Mouse (Mus musculus): ENCODE data around the gene D8Ertd738e.
"Not testable (repeated sequence)": the region's sequence is repeated elsewhere in the genome, so short reads cannot be mapped to it uniquely, and the experiment has no call there.

Gene D8Ertd738e

DNA sequence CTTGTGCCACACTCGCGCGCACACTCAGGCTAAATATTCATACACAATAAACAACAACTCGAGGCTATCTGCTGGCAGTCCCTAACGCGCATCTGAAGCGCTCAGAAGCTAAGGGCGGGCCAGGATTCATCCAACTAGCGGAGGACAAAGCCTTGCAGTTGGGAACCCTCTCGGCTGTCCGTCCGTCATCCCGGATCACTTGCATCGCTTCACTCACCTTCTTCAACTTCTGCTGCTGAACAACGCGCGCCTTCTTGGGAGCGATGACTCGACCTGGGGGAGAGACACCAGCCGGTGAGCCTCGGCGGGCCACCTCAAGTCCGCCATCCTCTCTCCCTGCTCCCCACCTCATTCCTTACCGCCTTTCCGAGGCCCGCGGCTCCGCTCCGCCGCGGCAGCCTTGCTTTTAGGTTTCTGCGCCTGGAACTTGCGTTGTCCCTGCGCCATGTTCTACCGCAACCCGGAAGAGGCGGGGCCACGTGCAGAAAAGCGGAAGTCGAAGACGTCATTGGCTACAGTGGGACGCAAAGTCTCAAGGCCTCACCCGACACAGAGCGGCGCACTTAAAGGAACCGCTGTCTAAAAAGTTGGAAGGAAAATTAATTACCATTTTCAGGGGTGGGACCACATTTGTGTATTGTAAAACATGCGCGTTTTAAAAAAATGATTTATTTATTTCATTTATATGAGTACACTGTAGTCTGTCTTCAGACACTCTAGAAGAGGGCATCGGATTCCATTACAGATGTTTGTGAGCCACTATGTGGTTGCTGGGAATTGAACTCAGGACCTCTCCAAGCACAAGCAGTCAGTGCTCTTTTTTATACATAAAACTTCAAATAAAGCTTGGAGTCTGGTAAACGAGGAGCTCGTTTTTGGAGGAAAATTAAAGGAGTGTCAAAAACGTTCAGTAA, at the start of gene D8Ertd738e:
Gene D8Ertd738e, minus strand, starts transcription at position 463 of the 914 bp plus-strand sequence.
- in situ Hi-C loops (cut with MboI; ENCODE audit: low sequenced_read_pairs) = no loop called here

DNA sequence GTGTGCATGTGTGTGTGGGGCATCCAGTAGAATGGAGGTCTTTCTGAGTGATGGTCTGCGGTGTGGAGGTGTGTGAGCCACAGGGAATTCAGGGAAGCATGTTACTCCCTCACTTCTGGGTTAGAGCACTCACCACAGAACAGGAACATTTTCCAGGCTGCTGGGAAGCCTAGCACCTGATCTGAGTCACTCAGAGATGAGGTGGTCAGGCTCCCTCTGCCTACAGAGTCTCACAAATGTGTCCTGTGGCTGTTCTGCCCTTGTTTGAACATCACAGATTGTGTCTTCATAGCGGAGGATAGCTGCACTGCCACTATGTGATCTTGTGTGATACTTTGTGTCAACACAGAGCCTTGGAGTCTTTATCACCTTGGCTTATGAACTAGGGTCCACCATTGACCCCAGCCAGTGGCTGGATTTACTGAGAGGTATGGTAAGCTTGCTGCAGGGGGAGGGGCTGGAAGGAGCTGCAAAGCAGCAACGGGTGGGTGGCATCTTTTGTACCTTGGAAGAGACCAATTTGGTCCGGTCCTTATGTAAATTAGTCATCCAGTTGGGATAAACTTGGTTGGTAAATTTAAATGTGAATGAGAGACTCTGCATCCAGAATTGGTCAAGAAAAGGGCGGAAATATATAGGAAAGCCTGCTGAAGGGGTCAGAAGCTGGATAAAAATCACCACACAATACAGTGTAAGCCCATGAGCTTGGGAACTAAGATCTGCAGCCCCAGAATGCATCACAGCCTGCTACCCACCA, 47.7 kb upstream of the D8Ertd738e start:
- in situ Hi-C loops (cut with MboI; ENCODE audit: low sequenced_read_pairs) = no loop called here

DNA sequence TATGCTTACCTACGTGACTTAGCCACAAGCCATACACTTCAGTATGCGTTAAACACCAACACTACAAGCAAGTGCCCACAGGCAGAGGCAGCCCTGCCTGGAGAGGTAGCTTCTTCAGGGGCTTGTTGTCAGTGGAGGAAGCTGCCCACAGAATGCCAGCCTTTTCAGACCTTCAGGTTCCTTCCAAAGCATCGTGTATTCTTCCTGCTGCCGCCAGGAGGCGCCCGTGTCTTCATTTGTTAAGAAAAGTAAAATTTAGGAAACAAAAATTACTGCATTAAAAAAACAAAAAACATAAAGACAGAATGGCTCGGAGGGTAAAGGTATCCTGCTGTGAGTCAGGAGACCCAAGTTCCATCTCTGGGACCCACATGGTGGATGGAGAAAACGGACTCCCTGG, 42.2 kb upstream of the D8Ertd738e start:
- in situ Hi-C loops (cut with MboI; ENCODE audit: low sequenced_read_pairs) = loop anchor here (5.0 kb wide), 1 partner anchor 71 kb away; no protein-coding TSS in a partner anchor

DNA sequence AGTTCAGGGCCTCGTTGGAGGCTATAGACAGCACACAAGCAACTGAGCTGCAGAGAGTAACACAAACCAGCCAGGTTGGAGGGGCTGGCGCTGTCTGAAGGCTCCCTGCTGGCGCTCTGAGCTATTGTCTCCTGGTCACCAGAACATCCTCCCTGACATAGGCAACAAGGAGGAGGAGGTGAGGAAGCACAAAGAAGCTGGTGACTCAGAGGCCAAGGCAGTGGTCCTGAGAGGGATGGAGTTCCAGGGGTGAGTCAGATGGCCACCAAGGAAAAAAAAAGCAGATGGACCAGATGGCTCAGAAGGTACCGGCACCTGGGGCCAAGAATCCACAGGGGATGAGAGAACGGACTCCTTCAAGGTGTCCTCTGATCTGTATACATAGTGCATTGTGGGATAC, 41.6 kb upstream of the D8Ertd738e start:
- in situ Hi-C loops (cut with MboI; ENCODE audit: low sequenced_read_pairs) = loop anchor here (5.0 kb wide), 1 partner anchor 71 kb away; no protein-coding TSS in a partner anchor

DNA sequence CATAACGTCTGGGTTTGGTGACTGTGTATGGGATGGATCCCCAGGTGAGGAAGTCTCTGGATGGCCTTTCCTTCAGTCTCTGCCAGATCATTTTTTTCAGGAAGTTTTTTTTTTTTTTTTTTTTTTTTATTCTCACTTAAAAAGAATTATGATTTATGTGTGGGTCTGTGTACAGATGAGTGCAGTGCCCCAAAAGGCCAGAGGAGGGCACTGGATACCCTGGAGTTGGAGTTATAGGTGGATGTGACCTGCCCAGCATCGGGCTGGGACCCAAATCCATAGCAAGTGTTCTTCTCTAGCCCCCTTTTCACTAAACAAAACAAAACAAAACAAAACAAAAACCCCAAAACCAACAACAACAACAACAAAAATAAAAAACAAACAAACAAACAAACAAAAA, 39.4 kb upstream of the D8Ertd738e start:
- in situ Hi-C loops (cut with MboI; ENCODE audit: low sequenced_read_pairs) = no loop called here

DNA sequence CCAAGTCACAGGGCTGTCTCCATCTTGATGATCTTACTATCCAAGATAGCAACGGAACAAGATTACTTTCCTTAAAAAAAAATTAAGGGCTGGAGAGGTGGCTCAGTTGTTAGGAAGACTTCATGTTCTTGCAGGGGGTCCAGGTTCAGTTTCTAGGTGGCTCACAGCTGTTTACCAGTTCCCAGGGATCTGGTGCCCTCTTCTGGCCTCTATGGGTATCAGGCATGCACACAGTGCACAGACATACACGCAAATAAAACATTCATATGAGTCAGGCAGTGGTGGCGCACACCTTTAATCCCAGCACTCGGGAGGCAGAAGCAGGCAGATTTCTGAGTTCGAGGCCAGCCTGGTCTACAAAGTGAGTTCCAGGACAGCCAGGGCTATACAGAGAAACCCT, 36.1 kb upstream of the D8Ertd738e start:
- in situ Hi-C loops (cut with MboI; ENCODE audit: low sequenced_read_pairs) = not testable (repeated sequence)

DNA sequence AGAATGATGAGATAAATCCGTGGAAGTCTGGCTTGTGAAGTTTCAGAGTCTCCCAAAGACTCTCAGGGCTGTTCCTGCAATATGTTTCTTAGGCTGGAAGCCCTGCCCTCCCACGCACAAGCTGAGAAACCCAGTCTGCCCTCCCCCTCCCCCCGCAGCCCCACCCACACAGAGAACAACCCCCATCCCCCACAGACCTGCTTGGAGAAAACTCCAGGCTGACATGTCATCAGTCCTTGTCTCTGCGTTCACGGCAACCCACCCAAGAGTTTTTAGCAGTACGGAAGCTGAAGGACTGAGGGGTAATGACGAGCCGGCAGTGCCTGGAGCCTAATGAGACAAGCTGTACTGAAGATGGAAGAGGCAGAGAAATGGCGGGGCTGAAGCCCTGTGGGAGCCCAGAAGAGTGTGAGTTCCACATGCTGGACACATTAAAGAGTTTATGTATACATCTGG, 35.1 kb upstream of the D8Ertd738e start:
- in situ Hi-C loops (cut with MboI; ENCODE audit: low sequenced_read_pairs) = no loop called here

DNA sequence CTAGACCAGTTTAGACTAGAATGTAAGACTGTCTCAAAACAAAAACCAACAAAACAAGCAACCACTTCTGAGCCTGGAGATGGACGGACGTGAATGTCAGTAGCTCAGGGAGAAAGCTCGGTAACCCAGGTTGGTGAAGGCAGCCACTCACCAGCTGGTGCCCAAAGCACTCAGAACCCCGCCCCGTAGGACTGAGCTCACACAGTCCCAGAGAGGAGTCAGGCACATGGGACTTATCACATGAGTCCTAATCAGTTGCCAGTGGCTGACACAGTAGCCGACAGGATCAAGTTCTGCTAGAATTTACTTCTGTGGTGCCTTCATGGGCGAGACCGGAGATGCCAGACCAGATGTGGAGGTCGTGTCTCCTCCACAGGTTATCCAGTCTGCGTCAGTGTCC, 31.3 kb upstream of the D8Ertd738e start:
- in situ Hi-C loops (cut with MboI; ENCODE audit: low sequenced_read_pairs) = no loop called here

DNA sequence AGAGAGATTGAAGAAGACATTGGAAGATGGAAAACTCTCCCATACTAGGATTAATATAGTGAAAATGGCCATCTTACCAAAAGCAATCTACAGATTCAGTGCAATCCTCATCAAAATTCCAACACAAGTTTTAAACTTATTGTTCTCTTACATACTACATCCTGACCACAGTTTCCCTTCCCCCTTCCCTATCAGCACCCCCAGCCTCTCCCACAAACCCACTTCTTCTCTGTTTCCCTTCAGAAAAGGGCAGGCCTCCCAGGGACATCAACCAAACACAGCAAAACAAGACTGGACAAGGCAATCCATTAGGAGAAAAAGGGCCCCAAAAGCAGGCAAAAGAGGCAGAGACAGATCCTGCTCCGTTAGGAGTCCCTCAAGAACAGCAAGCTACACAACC, 26.9 kb upstream of the D8Ertd738e start:
- in situ Hi-C loops (cut with MboI; ENCODE audit: low sequenced_read_pairs) = no loop called here

DNA sequence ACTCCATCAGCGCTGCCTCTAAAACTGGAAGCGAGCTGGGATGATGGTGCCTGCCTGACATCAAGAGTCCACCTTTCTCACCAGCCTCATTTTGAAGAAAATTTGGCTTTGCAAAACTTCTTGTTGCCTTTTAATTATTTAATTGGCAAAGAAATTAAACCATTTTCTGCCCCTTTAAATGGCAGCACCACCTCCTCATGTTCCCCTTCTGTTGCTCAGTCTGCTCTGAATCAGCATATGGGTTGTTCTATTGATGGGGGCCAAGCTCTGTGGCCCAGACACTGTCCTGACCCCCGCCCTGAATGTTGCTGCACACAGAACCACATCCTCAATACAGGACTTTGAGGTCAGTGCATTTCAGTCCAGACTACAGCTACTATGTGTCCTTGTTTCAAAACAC, 24.4 kb upstream of the D8Ertd738e start:
- in situ Hi-C loops (cut with MboI; ENCODE audit: low sequenced_read_pairs) = no loop called here

DNA sequence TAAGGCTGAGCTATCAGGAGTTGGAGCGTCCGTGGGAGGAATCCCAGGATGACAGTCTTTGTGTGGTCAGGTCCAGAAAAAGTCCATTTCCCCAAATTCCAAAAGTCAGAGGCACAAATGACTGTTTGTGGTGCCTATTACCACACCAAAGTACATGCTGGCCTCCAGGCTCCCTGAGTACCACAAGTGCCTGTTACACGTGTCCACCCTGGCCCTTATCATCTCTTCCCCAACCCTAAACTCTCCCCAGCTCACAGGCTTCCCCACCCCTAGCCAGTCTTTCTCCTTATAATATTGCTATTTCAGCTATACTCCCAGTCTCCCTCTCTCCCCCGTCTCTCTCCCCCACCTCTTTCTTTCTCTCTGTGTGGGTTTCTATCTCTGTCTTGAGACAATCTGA, 22.8 kb upstream of the D8Ertd738e start:
- in situ Hi-C loops (cut with MboI; ENCODE audit: low sequenced_read_pairs) = no loop called here

DNA sequence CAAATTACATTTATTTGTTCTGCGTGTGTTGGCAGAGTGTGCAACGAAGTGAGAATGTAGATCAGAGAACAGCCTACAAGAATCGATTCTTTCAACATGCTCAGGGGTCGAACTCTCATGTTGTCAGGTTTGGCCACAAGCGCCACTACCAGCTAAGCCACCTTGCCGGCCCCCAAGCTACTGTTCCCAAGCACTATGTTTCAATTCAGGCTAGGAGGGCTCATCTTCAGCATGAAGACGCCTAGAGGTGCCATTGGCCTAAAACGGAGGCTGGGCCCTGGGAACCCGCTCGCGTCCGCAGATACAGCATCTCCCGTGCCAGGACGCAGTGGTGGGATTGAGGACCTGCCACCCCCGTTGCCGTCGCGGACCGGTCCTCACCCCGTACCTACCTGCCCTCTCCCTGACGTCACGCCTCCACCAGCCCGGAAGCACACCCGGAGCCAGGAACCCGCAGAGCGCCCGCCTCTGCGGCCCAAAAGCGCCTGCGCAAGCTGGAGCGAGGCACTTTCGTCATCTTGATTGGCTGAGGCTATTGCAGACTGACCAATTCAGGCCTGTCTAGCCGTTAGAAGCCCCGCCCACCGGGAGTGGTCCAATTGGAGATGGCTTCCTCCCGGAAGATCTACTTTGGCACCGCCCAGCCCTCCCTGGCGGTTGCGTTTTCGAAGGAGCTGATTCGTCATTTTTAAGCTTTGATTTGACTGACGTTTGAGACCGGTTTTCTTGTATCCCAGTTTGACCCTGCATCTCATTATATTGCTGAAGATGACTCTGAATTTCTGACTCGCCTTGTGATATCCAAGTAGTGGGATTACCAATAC, 20.6 kb upstream of the D8Ertd738e start, which contains the start of gene Ccdc130:
Gene Ccdc130, minus strand, starts transcription at position 431 of the 824 bp plus-strand sequence.
- in situ Hi-C loops (cut with MboI; ENCODE audit: low sequenced_read_pairs) = no loop called here

DNA sequence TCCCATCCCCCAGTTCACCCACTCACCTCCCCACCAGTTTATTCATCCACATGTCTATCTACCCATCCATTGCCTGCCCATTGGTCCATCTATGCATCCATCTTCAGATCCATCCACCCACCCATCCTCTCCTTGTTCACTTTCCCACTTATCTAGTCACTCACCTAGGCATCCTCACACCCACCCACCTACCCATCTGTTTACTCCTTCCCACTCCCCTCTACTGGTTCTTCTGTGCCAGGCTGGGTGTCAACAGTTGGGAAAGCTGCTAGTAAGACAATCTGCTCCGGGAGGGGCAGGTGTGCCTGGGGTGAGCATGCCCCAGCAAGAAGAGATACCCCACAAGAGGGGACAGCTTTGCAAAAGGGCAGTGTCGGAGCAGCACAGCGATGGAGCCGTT, 11.6 kb upstream of the D8Ertd738e start:
- in situ Hi-C loops (cut with MboI; ENCODE audit: low sequenced_read_pairs) = no loop called here

DNA sequence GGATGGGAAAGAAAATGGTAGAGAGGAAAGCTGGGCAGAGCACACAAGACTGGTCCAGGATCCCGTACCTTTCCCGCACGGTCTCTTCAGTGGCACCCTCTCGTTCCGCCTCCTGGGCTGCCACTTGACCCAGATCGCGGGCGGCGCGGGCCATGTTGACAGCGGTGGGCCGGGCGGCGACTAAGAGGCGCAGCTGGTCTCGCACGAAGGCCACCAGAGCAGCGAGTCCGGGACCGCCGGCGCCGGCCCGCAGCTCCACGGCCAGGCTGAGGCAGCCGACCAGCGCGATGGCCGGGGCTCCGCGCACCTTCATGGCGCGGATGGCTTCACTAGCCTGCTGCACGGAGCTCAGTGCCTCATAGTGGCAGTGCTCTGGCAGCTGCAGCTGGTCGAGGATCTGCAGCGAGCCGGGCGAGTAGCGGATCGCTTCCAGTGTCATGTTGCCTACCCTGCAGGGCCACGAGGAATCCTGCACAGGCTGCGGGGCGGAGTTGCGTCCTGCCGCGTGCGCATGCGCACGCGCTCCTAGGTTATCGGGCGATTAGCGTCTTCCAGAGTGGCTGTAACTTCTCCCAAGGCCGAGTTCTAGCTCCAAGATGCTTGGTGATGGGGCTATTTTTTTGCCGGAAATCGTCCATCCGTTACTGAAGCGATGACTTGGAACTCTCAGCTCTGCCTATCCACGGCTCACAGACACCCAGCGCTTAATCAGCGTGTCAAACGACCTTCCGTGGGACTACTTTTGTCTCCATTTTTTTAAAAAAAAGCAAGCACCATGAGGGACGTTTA, 7.5 kb upstream of the D8Ertd738e start, which contains the start of gene Mri1:
Gene Mri1, minus strand, starts transcription at position 505 of the 789 bp plus-strand sequence.
- in situ Hi-C loops (cut with MboI; ENCODE audit: low sequenced_read_pairs) = no loop called here

DNA sequence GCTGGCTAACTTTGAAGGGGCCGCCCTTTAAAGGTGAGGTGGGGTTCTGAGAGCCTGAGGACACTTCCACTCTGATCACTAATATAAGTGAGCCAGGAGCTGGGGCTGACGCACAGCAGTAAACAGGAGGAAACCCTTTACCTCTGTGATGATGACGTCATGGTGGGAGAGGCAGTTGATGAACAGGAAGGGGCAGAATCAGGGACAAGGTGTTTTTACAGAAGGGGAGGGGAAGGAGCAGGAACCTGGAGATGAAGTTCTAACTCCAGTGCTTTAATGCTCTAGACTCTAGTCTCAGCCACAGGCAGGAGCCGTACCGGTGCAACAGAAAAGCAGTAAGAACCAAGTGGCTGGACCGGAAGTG, 6.9 kb upstream of the D8Ertd738e start:
- in situ Hi-C loops (cut with MboI; ENCODE audit: low sequenced_read_pairs) = no loop called here

DNA sequence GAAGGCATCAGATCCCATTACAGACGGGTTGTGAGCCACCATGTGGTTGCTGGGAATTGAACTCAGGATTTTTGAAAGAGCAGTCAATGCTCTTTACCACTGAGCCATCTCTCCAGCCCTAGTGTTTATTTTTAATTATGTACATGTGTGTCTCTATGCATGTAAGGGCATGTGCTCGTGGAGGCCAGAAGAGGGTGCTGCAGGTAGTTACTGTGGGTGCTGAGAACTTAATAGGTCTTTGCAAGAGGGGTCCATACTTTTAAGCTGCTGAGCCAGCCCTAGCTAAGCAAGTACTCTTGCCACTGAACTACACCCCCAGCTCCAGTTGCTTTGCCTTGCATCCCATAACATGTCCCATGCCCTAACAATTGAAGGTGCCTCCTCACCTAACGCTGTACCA, 6.3 kb upstream of the D8Ertd738e start:
- in situ Hi-C loops (cut with MboI; ENCODE audit: low sequenced_read_pairs) = no loop called here

DNA sequence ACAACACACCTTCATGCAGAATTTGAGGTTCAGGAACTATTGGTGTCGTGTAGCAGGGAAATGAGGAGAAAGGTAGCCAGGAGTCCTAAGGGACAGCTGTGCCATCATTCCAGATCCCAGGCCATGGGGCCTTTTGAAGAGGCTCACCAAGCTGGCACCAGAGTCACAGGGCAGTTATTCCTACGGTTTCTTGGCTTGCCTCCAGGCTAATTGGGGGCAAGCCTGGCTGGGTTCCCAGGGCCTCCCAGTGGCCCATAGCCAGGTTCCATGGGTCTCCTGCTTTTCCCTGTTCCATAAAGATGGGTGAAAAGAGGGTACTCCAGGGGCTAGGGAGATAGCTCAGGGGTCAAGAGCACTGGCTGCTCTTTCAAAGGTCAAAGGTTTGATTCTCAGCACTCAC, 7.7 kb downstream of the D8Ertd738e start:
- in situ Hi-C loops (cut with MboI; ENCODE audit: low sequenced_read_pairs) = no loop called here

DNA sequence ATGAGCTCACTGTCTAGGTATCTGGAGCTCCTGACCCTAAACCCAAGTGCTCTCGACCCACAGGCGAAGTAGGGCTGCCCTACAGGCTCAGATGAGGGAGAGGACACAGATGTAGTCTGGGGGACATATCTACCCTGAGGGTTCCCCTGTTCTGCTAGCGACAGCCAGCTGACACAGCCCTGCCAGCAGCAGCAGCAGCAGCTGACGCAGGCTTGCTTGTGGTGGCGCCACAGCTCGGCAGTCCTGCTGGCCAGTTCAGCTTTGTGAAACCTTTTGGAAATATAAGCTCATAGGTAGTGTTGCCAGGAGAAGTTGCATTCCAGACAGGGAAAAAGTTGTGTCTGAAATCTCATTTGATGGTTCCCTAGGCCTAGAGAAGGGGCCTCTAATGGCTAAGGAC, 8.4 kb downstream of the D8Ertd738e start:
- in situ Hi-C loops (cut with MboI; ENCODE audit: low sequenced_read_pairs) = no loop called here

DNA sequence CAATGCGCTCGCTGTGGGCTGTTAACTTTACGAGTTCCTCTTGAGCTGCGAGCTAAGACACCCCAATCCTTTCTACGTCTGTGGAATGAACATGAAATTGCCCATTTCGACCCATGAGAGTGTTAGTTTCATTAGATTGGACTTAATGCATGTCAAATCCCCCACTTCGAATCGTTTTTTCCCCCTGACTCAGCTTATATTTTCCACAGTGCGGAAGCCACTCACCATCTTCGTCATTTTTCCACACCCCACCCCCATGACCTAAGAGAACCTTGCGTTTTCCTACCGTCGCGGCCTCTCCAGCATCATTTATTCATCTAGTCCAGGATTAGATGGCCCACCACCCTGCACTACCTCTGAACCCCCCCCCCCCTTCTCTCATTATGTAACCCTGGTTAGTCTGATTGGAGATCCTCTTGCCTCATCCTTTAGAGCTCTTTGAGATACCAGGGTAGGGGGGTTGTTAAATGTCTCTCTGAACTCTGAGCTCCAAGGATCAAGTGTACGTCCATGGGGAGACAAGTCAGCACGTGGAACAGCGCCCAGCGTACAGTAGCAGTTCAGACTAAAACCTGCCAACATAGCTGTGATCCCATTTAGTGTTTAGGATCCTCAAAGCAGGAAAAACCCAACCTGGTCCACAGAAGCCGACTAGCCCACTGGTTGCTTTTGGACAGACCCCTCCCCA, 11.8 kb downstream of the D8Ertd738e start:
- in situ Hi-C loops (cut with MboI; ENCODE audit: low sequenced_read_pairs) = no loop called here

Measured in CH12F3 (cell line).